Mouse (Mus musculus): ENCODE results near the gene Onecut3. TPM values are rescaled to one million over a fixed set of nuclear protein-coding genes. Genes with fewer than 3 reads are reported as not detected.

Gene Onecut3
- polyA plus RNA-seq, 1 experiment from 2014 or later, result not detected

Other genes with a start within 250 kb of the Onecut3 start
- gene Ndufs7, start 245.7 kb upstream of the Onecut3 start, polyA plus RNA-seq (2015; fragmentation: Nextera tagmentation; extraction: Ambion mirVana), result 596 and 743 TPM in 2 replicates
- 50.3 and 51.6 TPM in 2 replicates for gene Gamt, start 233.8 kb upstream of the Onecut3 start, polyA plus RNA-seq (2015; fragmentation: Nextera tagmentation; extraction: Ambion mirVana)
- 30.7 and 33.9 TPM in 2 replicates for gene Dazap1, start 233.3 kb upstream of the Onecut3 start, polyA plus RNA-seq (2015; fragmentation: Nextera tagmentation; extraction: Ambion mirVana)
- 536 and 549 TPM in 2 replicates for gene Rps15, start 202.4 kb upstream of the Onecut3 start, polyA plus RNA-seq (2015; fragmentation: Nextera tagmentation; extraction: Ambion mirVana)
- 1.5 TPM in 2 replicates for gene Apc2, start 198.9 kb upstream of the Onecut3 start, polyA plus RNA-seq (2015; fragmentation: Nextera tagmentation; extraction: Ambion mirVana)
- gene 2310011J03Rik, start 174.3 kb upstream of the Onecut3 start, polyA plus RNA-seq (2015; fragmentation: Nextera tagmentation; extraction: Ambion mirVana), result 33.5 and 35.8 TPM in 2 replicates
- gene Pcsk4, start 165.3 kb upstream of the Onecut3 start, polyA plus RNA-seq (2015; fragmentation: Nextera tagmentation; extraction: Ambion mirVana), result 1.6 and 1.9 TPM in 2 replicates
- 1.8 and 2.6 TPM in 2 replicates for gene Reep6, start 164.9 kb upstream of the Onecut3 start, polyA plus RNA-seq (2015; fragmentation: Nextera tagmentation; extraction: Ambion mirVana)
- gene Adamtsl5, start 146.4 kb upstream of the Onecut3 start, polyA plus RNA-seq (2015; fragmentation: Nextera tagmentation; extraction: Ambion mirVana), result 15.5 and 16.0 TPM in 2 replicates
- gene Plk5, start 138.4 kb upstream of the Onecut3 start, polyA plus RNA-seq (2015; fragmentation: Nextera tagmentation; extraction: Ambion mirVana), result 0.07 and 0.14 TPM in 2 replicates
- 2.8 TPM in 2 replicates for gene Mex3d, start 107.2 kb upstream of the Onecut3 start, polyA plus RNA-seq (2015; fragmentation: Nextera tagmentation; extraction: Ambion mirVana)
- gene Mbd3, start 95.3 kb upstream of the Onecut3 start, polyA plus RNA-seq (2015; fragmentation: Nextera tagmentation; extraction: Ambion mirVana), result 136 and 155 TPM in 2 replicates
- gene Uqcr11, start 88.0 kb upstream of the Onecut3 start, polyA plus RNA-seq (2015; fragmentation: Nextera tagmentation; extraction: Ambion mirVana), result 1,492 and 1,877 TPM in 2 replicates
- gene Tcf3, start 61.2 kb upstream of the Onecut3 start, polyA plus RNA-seq (2015; fragmentation: Nextera tagmentation; extraction: Ambion mirVana), result 41.9 and 47.0 TPM in 2 replicates
- 0.03 and 0.04 TPM in 2 replicates for gene Atp8b3, start 44.3 kb downstream of the Onecut3 start, polyA plus RNA-seq (2015; fragmentation: Nextera tagmentation; extraction: Ambion mirVana)
- gene Rexo1, start 66.7 kb downstream of the Onecut3 start, polyA plus RNA-seq (2015; fragmentation: Nextera tagmentation; extraction: Ambion mirVana), result 15.0 and 16.5 TPM in 2 replicates
- gene Klf16, start 82.5 kb downstream of the Onecut3 start, polyA plus RNA-seq (2015; fragmentation: Nextera tagmentation; extraction: Ambion mirVana), result 5.8 and 6.0 TPM in 2 replicates
- 79.5 and 91.7 TPM in 2 replicates for gene Abhd17a, start 95.5 kb downstream of the Onecut3 start, polyA plus RNA-seq (2015; fragmentation: Nextera tagmentation; extraction: Ambion mirVana)
- 60.1 and 68.4 TPM in 2 replicates for gene Scamp4, start 108.0 kb downstream of the Onecut3 start, polyA plus RNA-seq (2015; fragmentation: Nextera tagmentation; extraction: Ambion mirVana)
- gene Adat3, start 108.0 kb downstream of the Onecut3 start, polyA plus RNA-seq (2015; fragmentation: Nextera tagmentation; extraction: Ambion mirVana), result 3.5 and 4.0 TPM in 2 replicates
- gene Gm49322, start 111.2 kb downstream of the Onecut3 start, polyA plus RNA-seq (2015; fragmentation: Nextera tagmentation; extraction: Ambion mirVana), result 2.2 and 2.8 TPM in 2 replicates
- 50.7 and 103 TPM in 2 replicates for gene Csnk1g2, start 128.0 kb downstream of the Onecut3 start, polyA plus RNA-seq (2015; fragmentation: Nextera tagmentation; extraction: Ambion mirVana)
- gene Btbd2, start 162.2 kb downstream of the Onecut3 start, polyA plus RNA-seq (2015; fragmentation: Nextera tagmentation; extraction: Ambion mirVana), result 41.7 and 58.2 TPM in 2 replicates
- gene Mknk2, start 183.3 kb downstream of the Onecut3 start, polyA plus RNA-seq (2015; fragmentation: Nextera tagmentation; extraction: Ambion mirVana), result 82.1 and 92.8 TPM in 2 replicates
- 29.0 and 33.4 TPM in 2 replicates for gene Mob3a, start 207.1 kb downstream of the Onecut3 start, polyA plus RNA-seq (2015; fragmentation: Nextera tagmentation; extraction: Ambion mirVana)
- gene Izumo4, start 207.3 kb downstream of the Onecut3 start, polyA plus RNA-seq (2015; fragmentation: Nextera tagmentation; extraction: Ambion mirVana), result 11.2 and 13.2 TPM in 2 replicates
- gene Ap3d1, start 247.4 kb downstream of the Onecut3 start, polyA plus RNA-seq (2015; fragmentation: Nextera tagmentation; extraction: Ambion mirVana), result 45.7 and 49.5 TPM in 2 replicates

Data from heart, embryonic 16.5 days (tissue).